ENCODE assay signal across 1 mouse cellular context in the genomic region with DNA sequence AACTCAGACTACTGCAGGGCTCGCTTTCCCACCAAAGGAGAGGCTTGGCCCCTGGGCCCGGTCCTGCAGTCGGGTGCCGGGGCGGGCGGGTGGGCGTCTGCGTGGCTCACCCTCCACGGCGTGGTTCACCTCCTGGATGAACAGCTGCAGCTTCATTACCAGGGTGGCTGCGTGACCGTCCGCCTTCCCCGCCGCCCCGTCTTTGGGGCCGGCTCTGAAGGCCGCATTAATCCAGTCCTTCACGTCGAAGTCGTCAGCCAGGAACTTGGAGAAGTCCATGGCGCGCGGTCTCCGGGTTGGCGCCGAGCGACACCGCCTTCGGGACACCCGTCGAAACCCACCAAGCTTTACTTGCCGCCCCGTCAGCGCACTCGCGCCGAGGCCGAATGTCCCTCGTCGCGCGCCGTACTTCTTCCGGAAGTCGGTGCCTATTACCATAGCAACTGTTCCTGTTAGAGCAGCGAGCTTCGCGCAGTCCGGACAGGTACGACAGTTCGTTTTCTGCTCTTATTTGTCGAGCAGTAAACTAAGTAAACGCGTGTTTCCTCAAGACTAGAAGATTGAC.
A peak's percentile ranks its signal among the peaks of the same experiment; 100 is the strongest.
TF ChIP-seq lines count a peak whose summit lies in the region.

A gene (minus strand): TSS at position 405 of the 565 bp plus-strand sequence.

TF ChIP-seq in CH12.LX, 34 proteins besides CTCF, POLR2A, EP300 and RAD21 (continued from another document):
- TF ChIP-seq USF2 (conservative IDR thresholded peaks at IDR 0.05; ENCODE audit: low read depth, low read length) (no peak), MYC (IDR thresholded peaks at IDR 0.05; ENCODE audit: low read depth, low read length) (no peak), MAX (IDR thresholded peaks at IDR 0.05; ENCODE audit: low read length) (peak; percentile 57; the same call in 1 of the 2 replicates), CHD1 (IDR thresholded peaks at IDR 0.05; ENCODE audit: low read depth, low read length) (no peak), ZMIZ1 (IDR thresholded peaks at IDR 0.05; ENCODE audit: low read depth, low read length) (no peak), BHLHE40 (IDR thresholded peaks at IDR 0.05; ENCODE audit: low read depth, low read length) (no peak), NRF1 (IDR thresholded peaks at IDR 0.05; ENCODE audit: low read depth, low read length) (peak; percentile 44; the same call in 1 of the 2 replicates), E2F4 (IDR thresholded peaks at IDR 0.05; ENCODE audit: insufficient replicate concordance, low read depth, low read length) (no peak), SIN3A (IDR thresholded peaks at IDR 0.05; ENCODE audit: low read length) (peak; percentile 99), MAZ (IDR thresholded peaks at IDR 0.05; ENCODE audit: low read depth, low read length) (no peak), USF1 (IDR thresholded peaks at IDR 0.05; ENCODE audit: low read depth, low read length) (no peak), ELF1 (IDR thresholded peaks at IDR 0.05; ENCODE audit: low read depth, low read length) (peak; percentile 96), JUND (conservative IDR thresholded peaks at IDR 0.05; ENCODE audit: low read depth, low read length) (no peak), CHD2 (IDR thresholded peaks at IDR 0.05; ENCODE audit: low read length) (no peak), MEF2A (IDR thresholded peaks at IDR 0.05; ENCODE audit: borderline replicate concordance, low read depth, low read length) (0 out of 2 replicates have a peak, but pooled peaks have one; percentile 13), IRF4 (IDR thresholded peaks at IDR 0.05; ENCODE audit: low read depth, low read length) (peak; percentile 43; the same call in 1 of the 2 replicates), ZKSCAN1 (IDR thresholded peaks at IDR 0.05; ENCODE audit: borderline replicate concordance, low read depth, low read length) (no peak), SMC3 (IDR thresholded peaks at IDR 0.05; ENCODE audit: low read depth, low read length) (no peak)
